22 mouse cellular contexts compared by ENCODE assay signal in the genomic region with DNA sequence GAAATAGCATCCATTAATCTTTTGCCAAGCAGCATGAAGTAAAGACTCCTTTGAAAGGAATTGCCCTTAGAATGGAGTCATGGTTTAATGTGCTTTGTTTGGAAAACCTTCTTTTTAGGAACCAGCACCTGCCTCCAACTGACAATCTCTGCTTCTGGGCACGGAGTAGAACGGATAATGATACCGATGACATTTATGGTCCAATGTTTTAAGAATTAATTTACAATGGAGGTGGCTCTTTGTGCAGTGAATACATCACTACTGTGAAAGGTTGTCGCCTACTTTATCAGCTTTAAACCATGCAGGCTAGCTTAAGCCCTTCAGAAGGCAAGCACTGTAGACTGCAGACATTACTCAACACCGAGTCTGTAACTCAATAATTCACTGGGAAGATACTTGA. TPM values are rescaled to one million over a fixed set of nuclear protein-coding genes. Genes with fewer than 3 reads are reported as not detected.
"Had no signal": no experiment of that assay in that cellular context is flagged by ENCODE, and none has a peak within 500 bp of the region (broad histone marks: within the 10 kb centered on the region; RNA-seq: fewer than 3 reads in every experiment).

No protein-coding gene starts in this region.

- H3K9ac ChIP-seq: neural tube, embryonic 13.5 days; stomach, embryonic 15.5 days had no signal

- H3K4me1 ChIP-seq: stomach, embryonic 15.5 days had no signal

- H3K27me3 ChIP-seq: neural tube, embryonic 13.5 days; stomach, embryonic 15.5 days had no signal

- H3K4me2 ChIP-seq: neural tube, embryonic 13.5 days; stomach, embryonic 15.5 days had no signal

- H3K9me3 ChIP-seq: neural tube, embryonic 13.5 days; stomach, embryonic 15.5 days had no signal

- DNase-seq: retina, postnatal 1 day; right cerebral cortex, adult 18-20 months; right cerebral cortex, postnatal 14 days; right cerebral cortex, postnatal 25 days; right cerebral cortex, postnatal 4 days; spleen, adult 18-20 months; thymus, adult 18-20 months; thymus, adult 2 months; thymus, postnatal 14 days; thymus, postnatal 25 days; thymus, postnatal 36 days; thymus, postnatal 4 days had no signal

- H3K27ac ChIP-seq: neural tube, embryonic 13.5 days; stomach, embryonic 15.5 days; stomach, postnatal 0 days had no signal

- H3K4me3 ChIP-seq: neural tube, embryonic 13.5 days; stomach, embryonic 15.5 days had no signal

- H3K36me3 ChIP-seq: neural tube, embryonic 13.5 days; stomach, embryonic 15.5 days had no signal

RNA-seq across cellular contexts. Expression of gene Myf5, which starts 14.2 kb away (rescaled TPM):
- total RNA-seq: neutrophil, adult 5-6 weeks had no signal
- polyA plus RNA-seq: small intestine, adult 2 months; spleen, adult 2 months; stomach, postnatal 0 days; testis, adult 2 months; thymus, adult 2 months had no signal

RNA-seq across cellular contexts. Expression of gene Myf6, which starts 22.8 kb away (rescaled TPM):
- total RNA-seq: neutrophil, adult 5-6 weeks had no signal
- polyA plus RNA-seq: neural tube, embryonic 14.5 days; small intestine, adult 2 months; spleen, adult 2 months; stomach, embryonic 14.5 days; stomach, embryonic 15.5 days; stomach, postnatal 0 days; thymus, adult 2 months; urinary bladder, adult 2 months had no signal
